Mouse (Mus musculus): ENCODE measurements around the gene Zbed6. TPM values are rescaled to one million over a fixed set of nuclear protein-coding genes. Genes with fewer than 3 reads are reported as not detected.
"Not testable (repeated sequence)": the region's sequence is repeated elsewhere in the genome, so short reads cannot be mapped to it uniquely, and the experiment has no call there.

Zbed6 gene
- polyA plus RNA-seq, 1 experiment from 2014 or later: not detected

GRCm38 (mm10) chr1:133665713-133666112 lies 5.0 kb upstream of the Zbed6 start:
- H3K27me3 ChIP-seq (replicated peaks; ENCODE audit: control insufficient read depth, insufficient read depth, low read length); H3K9me3 ChIP-seq (ENCODE audit: control insufficient read depth, low read length); H3K4me3 ChIP-seq (replicated peaks; ENCODE audit: low read length); H3K4me1 ChIP-seq (replicated peaks; ENCODE audit: control insufficient read depth, insufficient read depth, low read length); H3K4me2 ChIP-seq (ENCODE audit: low read length); H3K27ac ChIP-seq (ENCODE audit: low read length); H3K9ac ChIP-seq (replicated peaks; ENCODE audit: low read depth, low read length); H3K36me3 ChIP-seq (ENCODE audit: control insufficient read depth, insufficient read depth); ATAC-seq: not testable (repeated sequence)
- 89% methylated on average over 7 of the region's 8 CpGs for WGBS

- H3K9ac ChIP-seq (replicated peaks; ENCODE audit: low read depth, low read length): no peak overlapping the region
- H3K27me3 ChIP-seq (replicated peaks; ENCODE audit: control insufficient read depth, insufficient read depth, low read length): no peaks in the 10 kb centered on the region
- no peak overlapping the region for H3K4me3 ChIP-seq (replicated peaks; ENCODE audit: low read length)
- 65% methylated on average over 11 of the region's 11 CpGs for WGBS
- no peaks in the 10 kb centered on the region for H3K9me3 ChIP-seq (ENCODE audit: control insufficient read depth, low read length)
- no peak for ATAC-seq
- H3K4me1 ChIP-seq (replicated peaks; ENCODE audit: control insufficient read depth, insufficient read depth, low read length): peaks cover 7% of the 10 kb centered on the region
- H3K36me3 ChIP-seq (ENCODE audit: control insufficient read depth, insufficient read depth): no peaks in the 10 kb centered on the region
- H3K4me2 ChIP-seq (ENCODE audit: low read length): no peak overlapping the region
- no peak overlapping the region for H3K27ac ChIP-seq (ENCODE audit: low read length)
These were observed 3.7 kb upstream of the Zbed6 start for GRCm38 (mm10) chr1:133664203-133664970.

GRCm38 (mm10) chr1:133663427-133663826 lies 2.7 kb upstream of the Zbed6 start:
- no peak overlapping the region for H3K9ac ChIP-seq (replicated peaks; ENCODE audit: low read depth, low read length)
- H3K4me1 ChIP-seq (replicated peaks; ENCODE audit: control insufficient read depth, insufficient read depth, low read length): peaks cover 15% of the 10 kb centered on the region
- H3K4me3 ChIP-seq (replicated peaks; ENCODE audit: low read length): no peak overlapping the region
- ATAC-seq: no peak
- H3K4me2 ChIP-seq (ENCODE audit: low read length): no peak overlapping the region
- H3K9me3 ChIP-seq (ENCODE audit: control insufficient read depth, low read length): no peaks in the 10 kb centered on the region
- no peaks in the 10 kb centered on the region for H3K27me3 ChIP-seq (replicated peaks; ENCODE audit: control insufficient read depth, insufficient read depth, low read length)
- no peak overlapping the region for H3K27ac ChIP-seq (ENCODE audit: low read length)
- no peaks in the 10 kb centered on the region for H3K36me3 ChIP-seq (ENCODE audit: control insufficient read depth, insufficient read depth)
- WGBS: 87% methylated on average over 4 of the region's 4 CpGs

GRCm38 (mm10) chr1:133662941-133663340 lies 2.3 kb upstream of the Zbed6 start:
- no peak overlapping the region for H3K27ac ChIP-seq (ENCODE audit: low read length)
- no peaks in the 10 kb centered on the region for H3K9me3 ChIP-seq (ENCODE audit: control insufficient read depth, low read length)
- no peak overlapping the region for H3K9ac ChIP-seq (replicated peaks; ENCODE audit: low read depth, low read length)
- H3K36me3 ChIP-seq (ENCODE audit: control insufficient read depth, insufficient read depth): no peaks in the 10 kb centered on the region
- WGBS: 94% methylated on average over 7 of the region's 7 CpGs
- H3K27me3 ChIP-seq (replicated peaks; ENCODE audit: control insufficient read depth, insufficient read depth, low read length): no peaks in the 10 kb centered on the region
- ATAC-seq: no peak
- no peak overlapping the region for H3K4me3 ChIP-seq (replicated peaks; ENCODE audit: low read length)
- H3K4me1 ChIP-seq (replicated peaks; ENCODE audit: control insufficient read depth, insufficient read depth, low read length): peaks cover 17% of the 10 kb centered on the region
- no peak overlapping the region for H3K4me2 ChIP-seq (ENCODE audit: low read length)

- Histone ChIP-seq H3K27me3 (replicated peaks; ENCODE audit: control insufficient read depth, insufficient read depth, low read length) (no peaks in the 10 kb centered on the region), H3K4me1 (replicated peaks; ENCODE audit: control insufficient read depth, insufficient read depth, low read length) (peaks cover 31% of the 10 kb centered on the region), H3K9me3 (ENCODE audit: control insufficient read depth, low read length) (no peaks in the 10 kb centered on the region), H3K9ac (replicated peaks; ENCODE audit: low read depth, low read length) (peak within 1 kb of the TSS; percentile 72), H3K4me3 (replicated peaks; ENCODE audit: low read length) (peak within 1 kb of the TSS; percentile 66), H3K36me3 (ENCODE audit: control insufficient read depth, insufficient read depth) (no peaks in the 10 kb centered on the region), H3K4me2 (ENCODE audit: low read length) (peak within 1 kb of the TSS; percentile 86), H3K27ac (ENCODE audit: low read length) (peak within 1 kb of the TSS; percentile 90)
- ATAC-seq: peak; percentile 99
- WGBS: 1% methylated on average over 26 of the region's 26 CpGs
These were observed 683 bp upstream of the Zbed6 start, which contains the start of gene Gm38394 for GRCm38 (mm10) chr1:133661203-133661933. Gm38394 (minus strand) TSS chr1:133661318.

- Histone ChIP-seq H3K4me1 (replicated peaks; ENCODE audit: control insufficient read depth, insufficient read depth, low read length) (peaks cover 39% of the 10 kb centered on the region), H3K9me3 (ENCODE audit: control insufficient read depth, low read length) (no peaks in the 10 kb centered on the region), H3K27me3 (replicated peaks; ENCODE audit: control insufficient read depth, insufficient read depth, low read length) (no peaks in the 10 kb centered on the region), H3K36me3 (ENCODE audit: control insufficient read depth, insufficient read depth) (peaks cover 2% of the 10 kb centered on the region; the same call in 1 of the 2 replicates), H3K4me2 (ENCODE audit: low read length) (no peak overlapping the region), H3K4me3 (replicated peaks; ENCODE audit: low read length) (no peak overlapping the region), H3K27ac (ENCODE audit: low read length) (no peak overlapping the region), H3K9ac (replicated peaks; ENCODE audit: low read depth, low read length) (no peak overlapping the region)
- ATAC-seq: no peak
- 84% methylated on average over 3 of the region's 3 CpGs for WGBS
These were observed 1.8 kb downstream of the Zbed6 start for GRCm38 (mm10) chr1:133658878-133659277.

- peaks cover 40% of the 10 kb centered on the region for H3K4me1 ChIP-seq (replicated peaks; ENCODE audit: control insufficient read depth, insufficient read depth, low read length)
- peaks cover 2% of the 10 kb centered on the region; the same call in 1 of the 2 replicates for H3K36me3 ChIP-seq (ENCODE audit: control insufficient read depth, insufficient read depth)
- H3K27me3 ChIP-seq (replicated peaks; ENCODE audit: control insufficient read depth, insufficient read depth, low read length): no peaks in the 10 kb centered on the region
- H3K9ac ChIP-seq (replicated peaks; ENCODE audit: low read depth, low read length): no peak overlapping the region
- no peak overlapping the region for H3K4me2 ChIP-seq (ENCODE audit: low read length)
- H3K27ac ChIP-seq (ENCODE audit: low read length): no peak overlapping the region
- WGBS: 78% methylated on average over 5 of the region's 5 CpGs
- no peak for ATAC-seq
- H3K9me3 ChIP-seq (ENCODE audit: control insufficient read depth, low read length): no peaks in the 10 kb centered on the region
- no peak overlapping the region for H3K4me3 ChIP-seq (replicated peaks; ENCODE audit: low read length)
These were observed 3.9 kb downstream of the Zbed6 start for GRCm38 (mm10) chr1:133656811-133657210.

GRCm38 (mm10) chr1:133653033-133653432 lies 7.7 kb downstream of the Zbed6 start:
- Histone ChIP-seq H3K27me3 (replicated peaks; ENCODE audit: control insufficient read depth, insufficient read depth, low read length) (no peaks in the 10 kb centered on the region), H3K27ac (ENCODE audit: low read length) (no peak overlapping the region), H3K4me1 (replicated peaks; ENCODE audit: control insufficient read depth, insufficient read depth, low read length) (peaks cover 24% of the 10 kb centered on the region), H3K36me3 (ENCODE audit: control insufficient read depth, insufficient read depth) (peaks cover 2% of the 10 kb centered on the region; the same call in 1 of the 2 replicates), H3K4me2 (ENCODE audit: low read length) (no peak overlapping the region), H3K4me3 (replicated peaks; ENCODE audit: low read length) (no peak overlapping the region), H3K9me3 (ENCODE audit: control insufficient read depth, low read length) (no peaks in the 10 kb centered on the region), H3K9ac (replicated peaks; ENCODE audit: low read depth, low read length) (no peak overlapping the region)
- ATAC-seq: no peak
- 88% methylated on average over 1 of the region's 1 CpGs for WGBS

- no peaks in the 10 kb centered on the region for H3K9me3 ChIP-seq (ENCODE audit: control insufficient read depth, low read length)
- ATAC-seq: no peak
- H3K4me2 ChIP-seq (ENCODE audit: low read length): no peak overlapping the region
- H3K27me3 ChIP-seq (replicated peaks; ENCODE audit: control insufficient read depth, insufficient read depth, low read length): no peaks in the 10 kb centered on the region
- no peak overlapping the region for H3K4me3 ChIP-seq (replicated peaks; ENCODE audit: low read length)
- 93% methylated on average over 7 of the region's 7 CpGs for WGBS
- H3K36me3 ChIP-seq (ENCODE audit: control insufficient read depth, insufficient read depth): peaks cover 10% of the 10 kb centered on the region
- H3K27ac ChIP-seq (ENCODE audit: low read length): no peak overlapping the region
- no peak overlapping the region for H3K9ac ChIP-seq (replicated peaks; ENCODE audit: low read depth, low read length)
- peaks cover 7% of the 10 kb centered on the region; the same call in 1 of the 2 replicates for H3K4me1 ChIP-seq (replicated peaks; ENCODE audit: control insufficient read depth, insufficient read depth, low read length)
These were observed 10.2 kb downstream of the Zbed6 start for GRCm38 (mm10) chr1:133650288-133651055.
